Mouse (Mus musculus): ENCODE data around the gene Cmklr1. TPM values are rescaled to one million over a fixed set of nuclear protein-coding genes. Genes with fewer than 3 reads are reported as not detected.

Gene Cmklr1
- polyA plus RNA-seq, 1 experiment, result 2.2 TPM

GRCm38 (mm10) chr5:113652215-113652614 lies 2.0 kb upstream of the Cmklr1 start:
- no peak for DNase-seq
- peaks cover 9% of the 10 kb centered on the region for H3K4me1 ChIP-seq (ENCODE audit: control insufficient read depth, insufficient read depth, low read length)
- no peak overlapping the region for H3K27ac ChIP-seq (ENCODE audit: insufficient read depth, low read length)
- TF ChIP-seq POLR2A (IDR thresholded peaks at IDR 0.05; ENCODE audit: borderline replicate concordance, insufficient read depth, low read length) (no peak), CTCF (IDR thresholded peaks at IDR 0.05; ENCODE audit: borderline replicate concordance, insufficient read depth, low read depth, low read length) (no peak)
- 69% methylated on average over 5 of the region's 5 CpGs for WGBS
- no peaks in the 10 kb centered on the region for H3K27me3 ChIP-seq (ENCODE audit: control insufficient read depth, insufficient read depth, low read length)
- H3K4me3 ChIP-seq (replicated peaks; ENCODE audit: insufficient read depth, low read depth, low read length), result no peak overlapping the region

- no peak for TF ChIP-seq CTCF (IDR thresholded peaks at IDR 0.05; ENCODE audit: borderline replicate concordance, insufficient read depth, low read depth, low read length)
- no peak for TF ChIP-seq POLR2A (IDR thresholded peaks at IDR 0.05; ENCODE audit: borderline replicate concordance, insufficient read depth, low read length)
- WGBS, result 80% methylated on average over 5 of the region's 5 CpGs
- no peaks in the 10 kb centered on the region for H3K27me3 ChIP-seq (ENCODE audit: control insufficient read depth, insufficient read depth, low read length)
- H3K4me1 ChIP-seq (ENCODE audit: control insufficient read depth, insufficient read depth, low read length), result peaks cover 17% of the 10 kb centered on the region
- no peak overlapping the region for H3K4me3 ChIP-seq (replicated peaks; ENCODE audit: insufficient read depth, low read depth, low read length)
- no peak overlapping the region for H3K27ac ChIP-seq (ENCODE audit: insufficient read depth, low read length)
- DNase-seq, result no peak
Measured at GRCm38 (mm10) chr5:113648647-113649211, 1.5 kb downstream of the Cmklr1 start.

- no peak overlapping the region for H3K27ac ChIP-seq (ENCODE audit: insufficient read depth, low read length)
- TF ChIP-seq CTCF (IDR thresholded peaks at IDR 0.05; ENCODE audit: borderline replicate concordance, insufficient read depth, low read depth, low read length) (no peak), POLR2A (IDR thresholded peaks at IDR 0.05; ENCODE audit: borderline replicate concordance, insufficient read depth, low read length) (no peak)
- H3K27me3 ChIP-seq (ENCODE audit: control insufficient read depth, insufficient read depth, low read length), result no peaks in the 10 kb centered on the region
- H3K4me1 ChIP-seq (ENCODE audit: control insufficient read depth, insufficient read depth, low read length), result peaks cover 31% of the 10 kb centered on the region
- 93% methylated on average over 8 of the region's 8 CpGs for WGBS
- no peak overlapping the region for H3K4me3 ChIP-seq (replicated peaks; ENCODE audit: insufficient read depth, low read depth, low read length)
- no peak for DNase-seq
Measured at GRCm38 (mm10) chr5:113647141-113647540, 3.1 kb downstream of the Cmklr1 start.

GRCm38 (mm10) chr5:113644520-113644919 lies 5.7 kb downstream of the Cmklr1 start:
- TF ChIP-seq CTCF (IDR thresholded peaks at IDR 0.05; ENCODE audit: borderline replicate concordance, insufficient read depth, low read depth, low read length) (no peak), POLR2A (IDR thresholded peaks at IDR 0.05; ENCODE audit: borderline replicate concordance, insufficient read depth, low read length) (no peak)
- H3K4me3 ChIP-seq (replicated peaks; ENCODE audit: insufficient read depth, low read depth, low read length), result no peak overlapping the region
- no peaks in the 10 kb centered on the region for H3K27me3 ChIP-seq (ENCODE audit: control insufficient read depth, insufficient read depth, low read length)
- H3K4me1 ChIP-seq (ENCODE audit: control insufficient read depth, insufficient read depth, low read length), result peaks cover 35% of the 10 kb centered on the region
- no peak overlapping the region for H3K27ac ChIP-seq (ENCODE audit: insufficient read depth, low read length)
- DNase-seq, result peak in 1 of 2 experiments; percentile 50
- 88% methylated on average over 4 of the region's 4 CpGs for WGBS

- TF ChIP-seq CTCF (IDR thresholded peaks at IDR 0.05; ENCODE audit: borderline replicate concordance, insufficient read depth, low read depth, low read length) (no peak), POLR2A (IDR thresholded peaks at IDR 0.05; ENCODE audit: borderline replicate concordance, insufficient read depth, low read length) (peak; percentile 47; the same call in 1 of the 2 replicates)
- Histone ChIP-seq H3K4me1 (ENCODE audit: control insufficient read depth, insufficient read depth, low read length) (peaks cover 37% of the 10 kb centered on the region), H3K4me3 (replicated peaks; ENCODE audit: insufficient read depth, low read depth, low read length) (peak overlapping the region; percentile 9), H3K27ac (ENCODE audit: insufficient read depth, low read length) (peak overlapping the region; percentile 84), H3K27me3 (ENCODE audit: control insufficient read depth, insufficient read depth, low read length) (no peaks in the 10 kb centered on the region)
- peak; percentile 80 to 86 for DNase-seq
- 15% methylated on average over 18 of the region's 18 CpGs for WGBS
Measured at GRCm38 (mm10) chr5:113643107-113643848, 6.9 kb downstream of the Cmklr1 start.

- H3K27ac ChIP-seq (ENCODE audit: insufficient read depth, low read length), result no peak overlapping the region
- no peaks in the 10 kb centered on the region for H3K27me3 ChIP-seq (ENCODE audit: control insufficient read depth, insufficient read depth, low read length)
- peaks cover 49% of the 10 kb centered on the region for H3K4me1 ChIP-seq (ENCODE audit: control insufficient read depth, insufficient read depth, low read length)
- no peak for DNase-seq
- 69% methylated on average over 6 of the region's 6 CpGs for WGBS
- H3K4me3 ChIP-seq (replicated peaks; ENCODE audit: insufficient read depth, low read depth, low read length), result no peak overlapping the region
- TF ChIP-seq POLR2A (IDR thresholded peaks at IDR 0.05; ENCODE audit: borderline replicate concordance, insufficient read depth, low read length) (no peak), CTCF (IDR thresholded peaks at IDR 0.05; ENCODE audit: borderline replicate concordance, insufficient read depth, low read depth, low read length) (no peak)
Measured at GRCm38 (mm10) chr5:113641066-113641465, 9.2 kb downstream of the Cmklr1 start.

GRCm38 (mm10) chr5:113639126-113639525 lies 11.1 kb downstream of the Cmklr1 start:
- no peak for DNase-seq
- no peaks in the 10 kb centered on the region for H3K27me3 ChIP-seq (ENCODE audit: control insufficient read depth, insufficient read depth, low read length)
- H3K4me1 ChIP-seq (ENCODE audit: control insufficient read depth, insufficient read depth, low read length), result peaks cover 57% of the 10 kb centered on the region
- 75% methylated on average over 5 of the region's 5 CpGs for WGBS
- no peak for TF ChIP-seq CTCF (IDR thresholded peaks at IDR 0.05; ENCODE audit: borderline replicate concordance, insufficient read depth, low read depth, low read length)
- no peak for TF ChIP-seq POLR2A (IDR thresholded peaks at IDR 0.05; ENCODE audit: borderline replicate concordance, insufficient read depth, low read length)
- no peak overlapping the region for H3K27ac ChIP-seq (ENCODE audit: insufficient read depth, low read length)
- no peak overlapping the region for H3K4me3 ChIP-seq (replicated peaks; ENCODE audit: insufficient read depth, low read depth, low read length)

- no peak overlapping the region for H3K27ac ChIP-seq (ENCODE audit: insufficient read depth, low read length)
- no peak overlapping the region for H3K4me3 ChIP-seq (replicated peaks; ENCODE audit: insufficient read depth, low read depth, low read length)
- peaks cover 55% of the 10 kb centered on the region for H3K4me1 ChIP-seq (ENCODE audit: control insufficient read depth, insufficient read depth, low read length)
- DNase-seq, result no peak
- WGBS, result 74% methylated on average over 12 of the region's 12 CpGs
- no peak for TF ChIP-seq CTCF (IDR thresholded peaks at IDR 0.05; ENCODE audit: borderline replicate concordance, insufficient read depth, low read depth, low read length)
- no peak for TF ChIP-seq POLR2A (IDR thresholded peaks at IDR 0.05; ENCODE audit: borderline replicate concordance, insufficient read depth, low read length)
- no peaks in the 10 kb centered on the region for H3K27me3 ChIP-seq (ENCODE audit: control insufficient read depth, insufficient read depth, low read length)
Measured at GRCm38 (mm10) chr5:113638055-113638454, 12.2 kb downstream of the Cmklr1 start.
